Mouse (Mus musculus) lung, adult 2 months (tissue): Measurements from ENCODE around the gene Pitpnm3. TPM values are rescaled to one million over a fixed set of nuclear protein-coding genes. Genes with fewer than 3 reads are reported as not detected.
"Not testable (repeated sequence)": the region's sequence is repeated elsewhere in the genome, so short reads cannot be mapped to it uniquely, and the experiment has no call there.

Experiments
- DNase-seq: peaks from one replicate; pipeline ENCODE4 v3.0.0; 2022
- H3K4me1 ChIP-seq: fragments of 200-500 bp; 2 replicates; pipeline ENCODE4 v1.6.1; 2011; ENCODE audit warnings: low read length; ENCODE audit not compliant: control insufficient read depth, insufficient read depth
- H3K4me3 ChIP-seq: fragments of 200-500 bp; replicated peaks from 2 replicates; pipeline ENCODE3; 2011; ENCODE audit warnings: low read depth, mild to moderate bottlenecking, control low read depth, low read length; ENCODE audit errors: extremely low read depth
- CTCF ChIP-seq: fragments of 200-500 bp; IDR thresholded peaks from 2 replicates; pipeline ENCODE4 v1.5.1; 2011; ENCODE audit warnings: mild to moderate bottlenecking, low read length, control low read depth; ENCODE audit not compliant: insufficient read depth
- POLR2A ChIP-seq: fragments of 200-500 bp; IDR thresholded peaks from 2 replicates; pipeline ENCODE4 v1.6.1; 2011; ENCODE audit warnings: low read depth, mild to moderate bottlenecking, control low read depth, low read length, borderline replicate concordance; ENCODE audit errors: extremely low read depth
- WGBS: fragments of 180-500 bp; shearing (Covaris S2); methylation state at CpG from one replicate; pipeline ENCODE4 v1.1.7; 2018; 5-methylcytosine and 5-hydroxymethylcytosine counted together
- polyA plus RNA-seq: library from polyadenylated mRNA; depleted of rRNA; stranded (reverse); fragments of >200 nt; gene quantifications from 2 replicates; pipeline ENCODE4 v1.2.3, GENCODE M21; 2012; rRNA removed

Gene Pitpnm3
- 26.9 and 30.0 TPM in 2 replicates for polyA plus RNA-seq

DNA sequence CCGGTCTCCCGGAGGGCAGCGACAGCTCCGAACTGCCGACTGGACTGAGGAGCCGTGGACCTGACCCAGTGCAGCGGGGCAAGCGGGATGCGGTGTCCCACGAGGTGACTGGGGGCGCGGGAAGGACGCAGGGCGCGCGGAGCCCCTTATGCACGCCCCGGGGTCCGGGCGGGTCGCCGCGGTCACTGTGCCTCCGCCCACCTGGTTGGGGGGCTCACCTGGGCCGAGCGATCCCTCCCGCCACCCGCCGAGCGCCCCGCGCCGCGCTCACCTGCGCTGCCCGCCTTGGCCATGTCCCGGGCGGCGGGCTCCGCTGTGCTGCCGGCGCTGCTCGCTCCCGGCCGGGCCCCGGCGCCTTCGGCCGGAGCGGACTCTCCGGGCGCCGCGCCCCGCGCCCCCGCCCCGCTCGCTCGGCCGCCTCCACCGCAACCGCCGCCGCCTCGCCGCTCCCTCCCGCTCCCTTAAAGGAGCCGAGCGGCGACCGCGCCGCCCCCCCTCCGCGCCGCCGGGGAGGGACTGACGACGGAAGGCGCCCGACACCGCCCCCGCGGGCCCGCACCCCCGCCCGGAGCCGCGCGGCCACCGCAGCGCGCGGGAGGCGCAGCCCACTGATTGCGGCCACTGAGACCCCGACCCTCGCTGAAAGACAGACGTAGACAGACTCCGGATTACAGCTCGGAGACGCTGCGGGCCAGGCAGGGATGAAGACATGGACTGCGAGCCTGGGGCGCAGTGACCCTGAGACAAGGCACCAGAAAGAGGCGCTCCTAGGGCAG, at the start of gene Pitpnm3:
Pitpnm3 (minus strand) TSS at position 396 of the 776 bp plus-strand sequence.
- peak; percentile 67 for DNase-seq
- 2% methylated on average over 97 of the region's 107 CpGs for WGBS
- peak within 1 kb of the TSS; percentile 67 for H3K4me3 ChIP-seq
- H3K4me1 ChIP-seq = peaks cover 32% of the 10 kb centered on the region
- TF ChIP-seq POLR2A (no peak), CTCF (no peak)

DNA sequence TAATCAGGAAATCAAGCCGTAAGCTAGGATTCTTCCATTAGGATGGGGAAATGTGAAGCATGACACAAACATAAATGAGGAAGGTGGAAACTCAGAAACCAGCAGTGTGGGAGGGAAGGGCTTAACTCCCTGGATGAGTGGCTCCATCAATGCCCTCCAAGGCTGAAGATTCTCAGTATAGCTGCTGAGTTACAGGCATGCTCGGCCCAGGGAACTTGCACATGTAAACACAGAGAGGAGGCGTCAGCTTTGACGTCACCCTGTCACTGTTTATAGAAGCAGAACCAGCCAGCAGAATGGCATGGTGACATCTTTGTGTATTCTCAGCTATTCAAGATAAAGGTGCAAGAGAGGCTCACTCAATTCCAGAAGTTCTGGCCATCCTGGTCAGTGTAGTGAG, 48.7 kb upstream of the Pitpnm3 start:
- 40% methylated on average over 4 of the region's 4 CpGs for WGBS
- no peak for DNase-seq
- no peak overlapping the region for H3K4me3 ChIP-seq
- TF ChIP-seq POLR2A (no peak), CTCF (no peak)
- H3K4me1 ChIP-seq = no peaks in the 10 kb centered on the region

DNA sequence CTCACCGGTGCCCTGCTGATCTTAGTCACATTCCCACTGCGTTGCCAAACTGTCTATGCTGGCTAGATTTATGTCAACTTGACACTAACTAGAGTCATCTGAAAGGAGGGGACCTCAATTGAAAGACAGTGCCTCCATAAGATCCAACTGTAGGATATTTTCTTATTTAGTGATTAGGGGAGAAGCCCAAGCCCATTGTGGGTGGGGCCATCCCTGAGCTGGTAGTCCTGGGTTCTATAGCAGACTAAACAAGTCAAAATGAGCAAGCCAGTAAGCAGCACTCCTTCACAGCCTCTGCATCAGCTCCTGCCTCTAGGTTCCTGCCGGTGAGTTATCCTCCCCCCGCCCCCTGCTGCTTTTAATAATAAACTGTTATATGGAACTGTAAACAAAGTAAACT, 45.6 kb upstream of the Pitpnm3 start:
- DNase-seq = no peak
- H3K4me3 ChIP-seq = no peak overlapping the region
- 87% methylated on average over 4 of the region's 4 CpGs for WGBS
- H3K4me1 ChIP-seq = no peaks in the 10 kb centered on the region
- TF ChIP-seq CTCF = no peak

DNA sequence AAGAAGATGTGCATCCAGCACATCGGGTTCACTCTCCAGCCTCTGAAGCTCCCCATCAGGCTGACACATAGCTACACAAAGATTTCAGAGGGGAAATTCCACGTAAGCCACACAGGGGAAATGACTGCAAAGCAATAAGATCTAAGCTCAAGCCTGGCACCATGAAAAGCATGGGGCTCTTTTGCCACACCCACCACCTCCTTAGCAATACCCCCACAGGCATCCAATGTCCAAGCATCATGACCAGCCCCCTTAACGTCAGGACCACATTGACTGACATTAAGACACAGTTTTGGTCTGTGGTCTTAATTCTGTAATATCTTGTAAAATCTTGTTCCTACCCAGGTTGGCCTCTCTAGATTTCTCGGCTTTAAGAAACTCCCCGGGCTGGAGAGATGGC, 45.0 kb upstream of the Pitpnm3 start:
- 90% methylated on average over 5 of the region's 5 CpGs for WGBS
- Histone ChIP-seq H3K4me1 (no peaks in the 10 kb centered on the region), H3K4me3 (no peak overlapping the region)
- no peak for TF ChIP-seq CTCF
- no peak for TF ChIP-seq POLR2A
- DNase-seq = no peak

DNA sequence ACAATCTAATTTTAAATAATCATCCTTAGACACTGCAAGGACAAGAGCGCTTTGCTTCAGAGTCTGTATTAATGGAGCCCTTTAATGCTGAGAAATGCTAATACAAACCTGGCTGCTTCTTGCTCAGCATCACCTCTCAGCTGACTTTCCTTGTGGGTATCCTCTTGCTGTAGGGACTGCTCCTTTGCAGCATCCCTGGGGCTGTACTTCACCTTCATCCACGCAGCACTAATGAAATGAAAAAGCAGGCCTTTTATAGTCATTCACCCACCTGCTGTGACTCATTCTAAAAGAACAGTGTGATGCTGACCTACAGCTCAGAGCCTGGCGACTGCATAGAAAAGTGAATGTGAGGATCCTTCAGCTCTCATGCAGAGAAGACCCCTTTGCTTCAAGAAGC, 41.0 kb upstream of the Pitpnm3 start:
- no peaks in the 10 kb centered on the region for H3K4me1 ChIP-seq
- TF ChIP-seq POLR2A (no peak), CTCF (no peak)
- no peak overlapping the region for H3K4me3 ChIP-seq
- no peak for DNase-seq
- 85% methylated on average over 3 of the region's 3 CpGs for WGBS

DNA sequence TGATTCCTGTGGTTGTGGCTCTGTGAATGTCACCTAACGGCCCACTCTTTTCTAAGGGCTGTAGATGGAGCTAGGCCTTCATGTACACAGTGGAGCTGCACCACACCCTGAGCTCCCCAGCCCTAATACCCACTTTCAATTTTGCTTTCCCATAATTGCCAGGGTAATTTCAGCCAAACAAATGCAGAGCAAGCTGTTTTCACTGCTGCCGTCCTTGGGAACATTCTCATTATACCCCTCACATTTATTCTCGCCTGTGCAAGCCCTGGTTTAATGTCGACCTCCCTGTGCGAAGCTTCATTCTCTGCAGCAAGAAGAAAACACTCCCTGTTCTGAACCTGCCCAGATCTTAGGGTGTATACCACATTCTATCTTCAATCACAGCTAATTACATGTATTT, 40.4 kb upstream of the Pitpnm3 start:
- TF ChIP-seq CTCF (no peak), POLR2A (no peak)
- Histone ChIP-seq H3K4me1 (no peaks in the 10 kb centered on the region), H3K4me3 (no peak overlapping the region)
- DNase-seq = no peak
- 87% methylated on average over 5 of the region's 5 CpGs for WGBS

DNA sequence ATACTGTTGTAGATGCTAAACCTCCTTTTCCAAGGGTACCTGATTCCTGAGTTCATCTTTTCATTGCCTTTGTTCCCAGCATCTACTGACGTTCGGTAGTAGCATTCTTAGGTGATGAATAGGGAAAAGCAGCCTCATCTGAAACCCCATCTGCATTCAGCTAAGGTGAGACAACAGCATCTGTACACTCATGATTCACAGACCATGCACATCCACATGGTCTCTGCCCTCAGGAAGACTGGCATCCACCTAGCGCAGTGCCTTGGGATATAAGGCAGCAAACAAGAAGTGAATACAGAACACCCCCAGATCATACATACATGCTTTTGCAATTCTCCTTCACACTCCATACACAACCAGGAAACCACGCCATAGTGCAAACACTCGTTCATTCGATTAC, 39.1 kb upstream of the Pitpnm3 start:
- Histone ChIP-seq H3K4me1 (no peaks in the 10 kb centered on the region), H3K4me3 (no peak overlapping the region)
- 96% methylated on average over 6 of the region's 6 CpGs for WGBS
- no peak for DNase-seq
- TF ChIP-seq POLR2A (no peak), CTCF (no peak)

DNA sequence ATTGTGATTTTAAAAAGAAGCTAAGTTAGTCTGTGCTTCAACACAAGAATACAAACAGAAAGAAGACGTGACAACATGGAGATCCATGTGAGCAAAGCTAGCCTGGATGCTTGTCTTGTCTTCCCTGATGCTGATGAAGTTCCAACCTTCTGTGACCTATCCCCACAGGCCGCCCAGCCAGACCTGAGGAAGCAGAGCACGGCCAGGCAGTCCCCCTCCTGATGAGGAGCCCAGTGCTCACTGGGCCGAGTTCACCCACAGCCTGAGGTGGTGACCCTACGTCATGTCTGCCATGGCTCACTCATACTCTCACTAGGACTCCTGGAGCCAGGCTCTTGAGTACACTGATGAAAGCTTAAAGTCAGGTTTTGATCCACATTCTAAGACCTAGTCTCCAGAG, 37.9 kb upstream of the Pitpnm3 start:
- WGBS = 90% methylated on average over 5 of the region's 5 CpGs
- Histone ChIP-seq H3K4me1 (no peaks in the 10 kb centered on the region), H3K4me3 (no peak overlapping the region)
- no peak for DNase-seq
- TF ChIP-seq POLR2A (no peak), CTCF (no peak)

DNA sequence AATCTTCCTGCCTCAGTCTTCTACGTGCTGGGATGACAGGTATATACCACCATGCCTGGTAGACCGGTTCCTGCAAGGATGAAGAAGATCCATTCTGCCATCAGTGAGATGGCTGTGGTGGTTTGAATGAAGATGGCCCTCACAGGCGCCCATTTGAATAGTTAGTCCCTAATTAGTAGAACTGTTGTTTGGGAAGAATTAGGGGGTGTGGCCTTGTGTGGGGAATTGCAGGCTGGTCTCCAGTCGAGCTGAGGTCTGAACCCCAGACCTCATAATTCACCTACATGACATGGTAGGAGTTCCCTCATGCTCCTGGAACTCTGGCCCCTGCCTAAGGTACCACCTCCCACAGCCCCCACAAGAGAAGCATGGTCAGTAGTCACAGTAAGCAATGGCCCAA, 36.3 kb upstream of the Pitpnm3 start:
- not testable (repeated sequence) for DNase-seq, H3K4me1 ChIP-seq, H3K4me3 ChIP-seq
- WGBS = 89% methylated on average over 4 of the region's 4 CpGs

DNA sequence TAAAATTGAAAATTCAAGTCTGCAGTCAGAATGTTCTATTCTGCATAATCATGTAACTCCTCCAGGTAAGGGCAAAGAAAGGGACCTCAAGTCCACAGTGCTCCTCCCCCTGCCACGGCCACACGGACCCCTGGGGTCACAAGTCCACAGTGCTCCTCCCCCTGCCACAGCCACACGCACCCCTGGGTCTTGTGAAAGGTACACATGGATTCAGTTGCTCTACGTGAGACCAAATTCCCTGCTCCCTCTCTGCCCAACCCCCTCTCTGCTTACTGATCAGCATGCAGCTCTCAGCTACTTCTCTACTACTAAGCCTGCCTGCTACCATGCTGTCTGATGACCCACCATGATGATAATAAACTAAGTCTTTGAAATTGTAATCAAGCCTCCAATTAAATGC, 34.3 kb upstream of the Pitpnm3 start:
- DNase-seq = no peak
- no peak overlapping the region for H3K4me3 ChIP-seq
- TF ChIP-seq POLR2A (no peak), CTCF (no peak)
- 94% methylated on average over 4 of the region's 4 CpGs for WGBS
- peaks cover 5% of the 10 kb centered on the region for H3K4me1 ChIP-seq
